Mouse (Mus musculus) intestine, embryonic 15.5 days (tissue): Measurements from ENCODE around the gene Gtpbp3. TPM values are rescaled to one million over a fixed set of nuclear protein-coding genes. Genes with fewer than 3 reads are reported as not detected.

ENCODE experiments used
- ATAC-seq: fragments of 200-750 bp; cut with Nextera tagmentation; 2 replicates; pipeline ENCODE4 v1.8.0; 2017; ENCODE audit warnings: moderate TSS enrichment, moderate library complexity
- H3K27ac ChIP-seq: fragments of 300-500 bp; sonication (generic); 2 replicates; pipeline ENCODE4 v1.5.1; 2015; ENCODE audit warnings: mild to moderate bottlenecking, inconsistent platforms
- H3K27me3 ChIP-seq: fragments of 300-500 bp; sonication (generic); replicated peaks from 2 replicates; pipeline ENCODE4 v1.6.1; 2015; ENCODE audit warnings: inconsistent platforms
- H3K36me3 ChIP-seq: fragments of 300-500 bp; sonication (generic); 2 replicates; pipeline ENCODE4 v1.6.1; 2015; ENCODE audit warnings: inconsistent platforms
- H3K4me1 ChIP-seq: fragments of 300-500 bp; sonication (generic); replicated peaks from 2 replicates; pipeline ENCODE4 v1.6.1; 2015; ENCODE audit warnings: inconsistent platforms
- H3K4me2 ChIP-seq: fragments of 300-500 bp; sonication (generic); replicated peaks from 2 replicates; pipeline ENCODE4 v1.6.1; 2015; ENCODE audit warnings: mild to moderate bottlenecking, inconsistent platforms
- H3K4me3 ChIP-seq: fragments of 300-500 bp; sonication (generic); replicated peaks from 2 replicates; pipeline ENCODE4 v1.5.1; 2015; ENCODE audit warnings: inconsistent platforms
- H3K9ac ChIP-seq: fragments of 300-500 bp; sonication (generic); 2 replicates; pipeline ENCODE4 v1.6.1; 2015; ENCODE audit warnings: inconsistent platforms
- H3K9me3 ChIP-seq: fragments of 300-500 bp; sonication (generic); 2 replicates; pipeline ENCODE4 v1.6.1; 2016; ENCODE audit warnings: inconsistent platforms
- WGBS: fragments of 180-500 bp; shearing (Covaris S2); methylation state at CpG from one replicate; pipeline ENCODE4 v1.1.7; 2015; 5-methylcytosine and 5-hydroxymethylcytosine counted together
- polyA plus RNA-seq: library from polyadenylated mRNA; unstranded; fragments of >200 nt; fragmentation: Nextera tagmentation; extraction: Ambion mirVana; gene quantifications from 2 replicates; pipeline ENCODE4 v1.2.1, GENCODE M21; 2015

Gene Gtpbp3
- polyA plus RNA-seq, 1 experiment from 2014 or later: 13.6 TPM

- Histone ChIP-seq H3K9ac (peak within 1 kb of the TSS; percentile 92), H3K4me2 (peak within 1 kb of the TSS; percentile 96), H3K27ac (peak within 1 kb of the TSS; percentile 75), H3K27me3 (no peaks in the 10 kb centered on the region), H3K4me3 (peak within 1 kb of the TSS; percentile 79), H3K9me3 (no peaks in the 10 kb centered on the region), H3K36me3 (peaks cover 2% of the 10 kb centered on the region; the same call in 1 of the 2 replicates), H3K4me1 (peaks cover 38% of the 10 kb centered on the region)
- 5% methylated on average over 56 of the region's 58 CpGs for WGBS
- peak; percentile 76 for ATAC-seq
Measured at GRCm38 (mm10) chr8:71485142-71486135, 2.5 kb upstream of the Gtpbp3 start, which contains the start of gene Ano8. Gene Ano8, minus strand, starts transcription at chr8:71485963.

GRCm38 (mm10) chr8:71486136-71486529 is 1.8 kb upstream of the Gtpbp3 start:
- H3K4me1 ChIP-seq: peaks cover 31% of the 10 kb centered on the region
- no peaks in the 10 kb centered on the region for H3K27me3 ChIP-seq
- WGBS: 17% methylated on average over 7 of the region's 7 CpGs
- no peak for ATAC-seq
- H3K9me3 ChIP-seq: no peaks in the 10 kb centered on the region
- peak overlapping the region; percentile 79 for H3K4me3 ChIP-seq
- H3K9ac ChIP-seq: no peak overlapping the region
- no peak overlapping the region for H3K27ac ChIP-seq
- H3K36me3 ChIP-seq: peaks cover 3% of the 10 kb centered on the region
- H3K4me2 ChIP-seq: peak overlapping the region; percentile 96

- peak; percentile 85 for ATAC-seq
- Histone ChIP-seq H3K36me3 (peaks cover 14% of the 10 kb centered on the region), H3K4me1 (peaks cover 31% of the 10 kb centered on the region), H3K9ac (peak overlapping the region; percentile 81), H3K4me3 (peak overlapping the region; percentile 76), H3K27ac (peak overlapping the region; percentile 94), H3K4me2 (peak overlapping the region; percentile 100), H3K9me3 (no peaks in the 10 kb centered on the region), H3K27me3 (no peaks in the 10 kb centered on the region)
- WGBS: 0% methylated on average over 22 of the region's 22 CpGs
Measured at GRCm38 (mm10) chr8:71488454-71488853, 551 bp downstream of the Gtpbp3 start.

- H3K9ac ChIP-seq: no peak overlapping the region
- no peak overlapping the region for H3K27ac ChIP-seq
Measured at GRCm38 (mm10) chr8:71495039-71495438, 7.1 kb downstream of the Gtpbp3 start.

GRCm38 (mm10) chr8:71495811-71496210 is 7.9 kb downstream of the Gtpbp3 start:
- H3K36me3 ChIP-seq: peaks cover 17% of the 10 kb centered on the region
- no peak for ATAC-seq

More at GRCm38 (mm10) chr8:71495039-71495438, 7.1 kb downstream of the Gtpbp3 start:
- peak; percentile 71 for ATAC-seq
- Histone ChIP-seq H3K27me3 (no peaks in the 10 kb centered on the region), H3K4me1 (peaks cover 35% of the 10 kb centered on the region), H3K4me2 (no peak overlapping the region; the same call in 1 of the 2 replicates), H3K9me3 (no peaks in the 10 kb centered on the region), H3K4me3 (no peak overlapping the region), H3K36me3 (peaks cover 18% of the 10 kb centered on the region)
- 18% methylated on average over 16 of the region's 16 CpGs for WGBS

GRCm38 (mm10) chr8:71496481-71496880 is 8.6 kb downstream of the Gtpbp3 start:
- peak; percentile 22; the same call in 1 of the 2 replicates for ATAC-seq
- 38% methylated on average over 11 of the region's 11 CpGs for WGBS
- H3K4me1 ChIP-seq: peaks cover 33% of the 10 kb centered on the region

More at GRCm38 (mm10) chr8:71495811-71496210, 7.9 kb downstream of the Gtpbp3 start:
- no peak overlapping the region for H3K9ac ChIP-seq
- H3K27me3 ChIP-seq: no peaks in the 10 kb centered on the region
- no peak overlapping the region for H3K4me3 ChIP-seq
- H3K27ac ChIP-seq: peak overlapping the region; percentile 49; the same call in 1 of the 2 replicates
- 81% methylated on average over 5 of the region's 5 CpGs for WGBS
- H3K4me1 ChIP-seq: peaks cover 33% of the 10 kb centered on the region
- H3K9me3 ChIP-seq: no peaks in the 10 kb centered on the region
- H3K4me2 ChIP-seq: no peak overlapping the region

GRCm38 (mm10) chr8:71497077-71497645 is 9.3 kb downstream of the Gtpbp3 start:
- Histone ChIP-seq H3K9ac (no peak overlapping the region), H3K36me3 (peaks cover 12% of the 10 kb centered on the region), H3K4me1 (peaks cover 33% of the 10 kb centered on the region), H3K9me3 (no peaks in the 10 kb centered on the region), H3K27ac (peak overlapping the region; percentile 49; the same call in 1 of the 2 replicates), H3K27me3 (no peaks in the 10 kb centered on the region), H3K4me2 (no peak overlapping the region), H3K4me3 (no peak overlapping the region)
- WGBS: 89% methylated on average over 1 of the region's 1 CpGs
- no peak for ATAC-seq

More at GRCm38 (mm10) chr8:71496481-71496880, 8.6 kb downstream of the Gtpbp3 start:
- Histone ChIP-seq H3K4me2 (no peak overlapping the region), H3K27me3 (no peaks in the 10 kb centered on the region), H3K9ac (no peak overlapping the region), H3K27ac (peak overlapping the region; percentile 49; the same call in 1 of the 2 replicates), H3K4me3 (no peak overlapping the region), H3K9me3 (no peaks in the 10 kb centered on the region), H3K36me3 (peaks cover 15% of the 10 kb centered on the region)

GRCm38 (mm10) chr8:71497881-71498501 is 10.1 kb downstream of the Gtpbp3 start:
- H3K4me1 ChIP-seq: peaks cover 33% of the 10 kb centered on the region
- no peak overlapping the region for H3K4me2 ChIP-seq

GRCm38 (mm10) chr8:71498816-71499690 is 11.2 kb downstream of the Gtpbp3 start:
- Histone ChIP-seq H3K27me3 (no peaks in the 10 kb centered on the region), H3K4me2 (no peak overlapping the region), H3K9ac (no peak overlapping the region), H3K27ac (0 out of 2 replicates have a peak overlapping the region, but pooled peaks have one; percentile 40), H3K9me3 (no peaks in the 10 kb centered on the region), H3K36me3 (no peaks in the 10 kb centered on the region), H3K4me3 (no peak overlapping the region), H3K4me1 (peaks cover 33% of the 10 kb centered on the region)
- 23% methylated on average over 16 of the region's 16 CpGs for WGBS
- 0 out of 2 replicates have a peak, but pooled peaks have one; percentile 11 for ATAC-seq

More at GRCm38 (mm10) chr8:71497881-71498501, 10.1 kb downstream of the Gtpbp3 start:
- no peak overlapping the region for H3K4me3 ChIP-seq
- WGBS: 24% methylated on average over 15 of the region's 15 CpGs
- H3K27me3 ChIP-seq: no peaks in the 10 kb centered on the region
- H3K9ac ChIP-seq: no peak overlapping the region
- no peaks in the 10 kb centered on the region for H3K9me3 ChIP-seq
- peaks cover 4% of the 10 kb centered on the region for H3K36me3 ChIP-seq
- ATAC-seq: 0 out of 2 replicates have a peak, but pooled peaks have one; percentile 14
- H3K27ac ChIP-seq: peak overlapping the region; percentile 40

- Histone ChIP-seq H3K4me2 (no peak overlapping the region), H3K27ac (no peak overlapping the region), H3K36me3 (no peaks in the 10 kb centered on the region), H3K9ac (no peak overlapping the region), H3K4me3 (no peak overlapping the region), H3K9me3 (no peaks in the 10 kb centered on the region), H3K27me3 (peaks cover 32% of the 10 kb centered on the region), H3K4me1 (peaks cover 14% of the 10 kb centered on the region)
- 86% methylated on average over 4 of the region's 4 CpGs for WGBS
- ATAC-seq: no peak
Measured at GRCm38 (mm10) chr8:71504349-71504748, 16.4 kb downstream of the Gtpbp3 start.

GRCm38 (mm10) chr8:71505326-71505725 is 17.4 kb downstream of the Gtpbp3 start:
- no peaks in the 10 kb centered on the region for H3K9me3 ChIP-seq
- H3K4me1 ChIP-seq: peaks cover 12% of the 10 kb centered on the region
- no peak overlapping the region for H3K9ac ChIP-seq
- H3K4me2 ChIP-seq: no peak overlapping the region
- H3K36me3 ChIP-seq: no peaks in the 10 kb centered on the region
- no peak overlapping the region for H3K4me3 ChIP-seq
- H3K27me3 ChIP-seq: peaks cover 35% of the 10 kb centered on the region
- H3K27ac ChIP-seq: no peak overlapping the region
- 92% methylated on average over 4 of the region's 4 CpGs for WGBS
- no peak for ATAC-seq
